ENCODE assay signal across 8 mouse cellular contexts in the genomic region with DNA sequence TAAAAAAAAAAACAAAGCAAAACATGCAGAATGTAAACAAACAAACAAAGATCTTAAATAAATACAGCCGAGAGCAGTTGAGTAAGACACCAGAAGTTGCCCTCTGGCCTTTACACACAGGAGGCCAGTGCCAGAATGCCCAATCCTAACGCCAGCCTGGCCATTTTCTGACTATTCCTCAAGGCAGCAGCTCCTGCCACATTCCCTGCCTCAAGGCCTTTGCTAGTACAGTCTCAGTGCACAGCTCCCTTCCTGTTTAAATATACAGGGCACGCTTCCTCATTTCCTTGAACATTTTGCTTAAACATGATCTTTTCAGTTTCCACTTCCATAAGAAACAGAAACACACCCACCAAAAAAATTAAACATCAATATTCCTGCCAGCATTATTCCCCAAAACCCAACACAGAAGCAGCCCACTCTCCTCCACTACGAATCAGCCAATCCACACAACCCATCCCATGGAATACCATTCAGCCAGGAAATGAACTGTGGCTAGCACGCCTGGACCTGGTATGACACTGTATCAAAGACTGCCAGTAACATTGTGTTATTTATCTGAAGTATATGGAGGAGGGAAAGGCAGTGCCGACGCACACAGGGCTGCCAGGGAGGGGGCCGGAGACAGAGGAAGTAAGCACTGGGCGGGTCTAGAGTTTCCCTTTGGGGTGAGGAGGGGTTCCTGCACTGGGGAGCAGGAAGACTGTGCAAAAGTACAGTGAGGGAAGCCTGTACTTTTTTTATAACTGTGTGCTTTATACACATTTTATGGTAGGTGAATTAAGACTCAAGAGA. TPM values are rescaled to one million over a fixed set of nuclear protein-coding genes. Genes with fewer than 3 reads are reported as not detected.
A peak's percentile ranks its signal among the peaks of the same experiment; 100 is the strongest.
DNase-seq lines count a peak whose midpoint lies in the region; ATAC-seq lines count a peak whose summit lies in the region.

No protein-coding gene starts in this region.

- ATAC-seq in megakaryocyte-erythroid progenitor cell, adult 5-6 weeks (replicated peaks; ENCODE audit: low FRiP score, low TSS enrichment, poor library complexity, severe bottlenecking), result peak; percentile 86

- peak; percentile 54 for DNase-seq in adrenal gland, postnatal 10 days
- no peak for DNase-seq in adrenal gland, adult 8-10 months
- DNase-seq in heart, adult 8-10 months (ENCODE audit: low spot score), result peak; percentile 61
- DNase-seq in kidney, postnatal 25 days, result peak; percentile 34 to 76
- DNase-seq in ovary, postnatal 10 days (ENCODE audit: low spot score), result no peak
- DNase-seq in cerebellum, adult 8-10 months, result no peak
- no peak for DNase-seq in retina, postnatal 1 day

RNA-seq across cellular contexts. Expression of gene Bicra, which starts 29.5 kb away (rescaled TPM):
- total RNA-seq in adrenal gland, postnatal 10 days (2021), result 10 to 100 TPM in 1 of 2 experiments, 1 to 10 TPM in 1; 8.5 to 11.0 TPM
- total RNA-seq in adrenal gland, adult 8-10 months (2022), result 10 to 100 TPM in 3 of 4 experiments, 1 to 10 TPM in 1; 7.2 to 16.9 (median 10.6) TPM
- total RNA-seq in heart, adult 8-10 months (2022), result 1 to 10 TPM; 5.7 to 8.6 (median 7.7) TPM
- 12.6 and 21.3 TPM in 2 replicates for total RNA-seq in megakaryocyte-erythroid progenitor cell, adult 5-6 weeks (2014; fragmentation: Nextera tagmentation)
- 0.15 and 1.8 TPM in 2 replicates for total RNA-seq in megakaryocyte-erythroid progenitor cell, adult 5-6 weeks (2017)

RNA-seq across cellular contexts. Expression of gene Zfp541, which starts 43.4 kb away (rescaled TPM):
- under 1 TPM; 0.09 TPM for total RNA-seq in adrenal gland, postnatal 10 days (2021)
- total RNA-seq in adrenal gland, adult 8-10 months (2022), result under 1 TPM in 3 of 4 experiments, not detected in 1; 0.10 to 0.28 (median 0.12) TPM
- not detected for total RNA-seq in heart, adult 8-10 months (2022)
- total RNA-seq in megakaryocyte-erythroid progenitor cell, adult 5-6 weeks (2014; fragmentation: Nextera tagmentation), result not detected in 2 replicates
- not detected in 2 replicates for total RNA-seq in megakaryocyte-erythroid progenitor cell, adult 5-6 weeks (2017)

RNA-seq across cellular contexts. Expression of gene Ehd2, which starts 50.8 kb away (rescaled TPM):
- 100 to 1,000 TPM; 140 to 156 TPM for total RNA-seq in adrenal gland, postnatal 10 days (2021)
- total RNA-seq in adrenal gland, adult 8-10 months (2022), result 10 to 100 TPM; 23.3 to 100.0 (median 41.1) TPM
- total RNA-seq in heart, adult 8-10 months (2022), result 10 to 100 TPM; 54.4 to 95.0 (median 82.9) TPM
- total RNA-seq in megakaryocyte-erythroid progenitor cell, adult 5-6 weeks (2014; fragmentation: Nextera tagmentation), result 2.7 and 3.3 TPM in 2 replicates
- total RNA-seq in megakaryocyte-erythroid progenitor cell, adult 5-6 weeks (2017), result 1.4 and 1.5 TPM in 2 replicates

Comparison
In these comparisons a context has a peak if more than half of its experiments do, and no peak if none do; other contexts are left out.
1. DNase-seq: peak in adrenal gland, postnatal 10 days (single experiment), heart, adult 8-10 months (single experiment) and kidney, postnatal 25 days (2 of 2); none in adrenal gland, adult 8-10 months (single experiment), ovary, postnatal 10 days (single experiment), cerebellum, adult 8-10 months (single experiment) and retina, postnatal 1 day (single experiment).
2. RNA of gene Ehd2, which starts 50.8 kb away (total RNA-seq): 140 to 156 TPM in adrenal gland, postnatal 10 days, 54.4 to 95.0 TPM in heart, adult 8-10 months and 23.3 to 100.0 TPM in adrenal gland, adult 8-10 months; 1.4 to 3.3 TPM in megakaryocyte-erythroid progenitor cell, adult 5-6 weeks; every median in the first group is over 4 times any median in the second.